Mouse (Mus musculus): ENCODE results near the gene Ppip5k2.

Gene Ppip5k2

GRCm38 (mm10) chr1:97754392-97754791 lies 15.8 kb downstream of the Ppip5k2 start:
- DNase-seq (ENCODE audit: low read depth, low spot score) = no peak

DNA sequence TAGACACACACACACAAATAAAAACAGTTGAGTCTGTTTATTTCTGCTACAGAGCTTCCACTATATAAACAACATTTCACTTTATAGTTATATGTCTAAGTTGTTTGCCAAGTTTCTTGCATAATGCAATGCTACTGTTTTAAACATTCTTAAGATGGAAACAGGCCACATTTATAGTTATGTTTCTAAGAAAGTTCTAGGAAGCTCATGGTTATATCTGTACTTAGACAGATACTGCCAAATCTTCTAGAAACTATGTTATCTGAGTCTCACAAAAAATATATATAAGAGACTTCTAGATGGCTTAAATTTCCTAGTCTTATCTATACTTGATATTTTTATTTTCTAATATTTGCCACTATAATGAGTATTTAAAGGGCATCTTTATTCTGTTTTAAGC lies 17.0 kb downstream of the Ppip5k2 start:
- no peak for DNase-seq (ENCODE audit: low read depth, low spot score)

DNA sequence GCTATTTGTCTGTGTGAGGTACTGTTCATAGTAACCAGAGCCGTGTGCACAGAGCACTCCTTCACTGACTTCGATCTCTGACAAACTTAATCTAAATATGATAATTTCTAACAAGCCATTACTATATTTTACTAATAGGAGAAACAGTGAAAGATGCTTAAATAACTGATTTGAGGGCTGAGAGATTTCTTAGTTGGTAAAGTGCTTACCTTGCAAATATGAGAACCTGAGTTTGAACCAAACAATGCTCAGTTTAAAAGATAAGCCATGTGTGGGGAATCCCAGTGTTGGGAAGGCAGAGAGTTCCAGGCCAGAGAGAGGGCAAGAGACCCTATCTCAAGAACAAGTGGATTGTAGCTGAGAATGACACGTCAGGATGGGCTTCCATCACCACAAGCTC lies 22.0 kb downstream of the Ppip5k2 start:
- no peak for DNase-seq (ENCODE audit: low read depth, low spot score)

DNA sequence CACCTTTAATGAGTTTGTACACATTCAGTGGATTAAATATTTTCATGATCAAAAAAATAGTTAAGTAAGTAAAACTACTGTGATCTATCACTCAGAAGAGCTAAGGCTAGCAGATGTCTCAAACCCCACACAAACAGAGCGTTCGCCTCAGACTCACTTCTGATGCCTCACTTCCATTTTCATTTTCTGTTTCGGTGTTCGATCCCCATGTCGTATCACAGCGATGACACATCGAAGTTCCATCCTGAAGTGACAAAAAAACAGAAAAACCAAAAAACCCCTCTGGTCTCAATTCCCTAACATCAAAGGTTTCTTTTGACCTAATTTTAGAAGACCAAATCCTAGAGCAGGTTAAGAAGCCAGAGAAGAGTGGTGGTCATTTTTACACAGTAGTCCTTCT lies 23.9 kb downstream of the Ppip5k2 start:
- no peak for DNase-seq (ENCODE audit: low read depth, low spot score)

GRCm38 (mm10) chr1:97745712-97746111 lies 24.5 kb downstream of the Ppip5k2 start:
- no peak for DNase-seq (ENCODE audit: low read depth, low spot score)

- DNase-seq (ENCODE audit: low read depth, low spot score) = no peak
Measured at GRCm38 (mm10) chr1:97743063-97743462, 27.1 kb downstream of the Ppip5k2 start.

- DNase-seq (ENCODE audit: low read depth, low spot score) = no peak
Measured at GRCm38 (mm10) chr1:97729339-97729738, 40.9 kb downstream of the Ppip5k2 start.

- DNase-seq (ENCODE audit: low read depth, low spot score) = no peak
Measured at GRCm38 (mm10) chr1:97726730-97727129, 43.5 kb downstream of the Ppip5k2 start.

GRCm38 (mm10) chr1:97718440-97718839 lies 51.8 kb downstream of the Ppip5k2 start:
- DNase-seq (ENCODE audit: low read depth, low spot score) = no peak

- DNase-seq (ENCODE audit: low read depth, low spot score) = no peak
Measured at GRCm38 (mm10) chr1:97714334-97714868, 55.8 kb downstream of the Ppip5k2 start.

DNA sequence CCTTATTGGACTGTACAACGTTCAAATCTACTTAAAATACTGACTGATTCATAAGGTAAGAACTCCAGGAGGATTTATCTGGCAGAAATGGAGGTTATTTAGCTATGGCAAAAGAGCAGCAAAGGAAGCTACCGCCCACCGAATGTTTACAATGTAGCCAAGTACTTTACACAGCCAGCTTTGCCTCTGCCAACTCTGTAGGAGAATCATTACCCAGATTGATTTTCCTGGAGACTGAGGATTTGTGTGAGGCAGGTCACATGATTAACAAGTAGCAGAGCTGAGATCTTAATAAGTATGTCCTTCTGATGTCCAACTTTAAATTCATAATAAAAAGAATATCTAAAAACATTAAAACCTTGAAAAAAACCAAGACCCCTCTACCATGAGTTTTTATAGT lies 59.7 kb downstream of the Ppip5k2 start:
- DNase-seq (ENCODE audit: low read depth, low spot score) = no peak

- no peak for DNase-seq (ENCODE audit: low read depth, low spot score)
Measured at GRCm38 (mm10) chr1:97705389-97705788, 64.8 kb downstream of the Ppip5k2 start.

- DNase-seq (ENCODE audit: low read depth, low spot score) = no peak
Measured at GRCm38 (mm10) chr1:97704646-97705045, 65.6 kb downstream of the Ppip5k2 start.

GRCm38 (mm10) chr1:97698956-97699570 lies 71.1 kb downstream of the Ppip5k2 start:
- peak; percentile 11 for DNase-seq (ENCODE audit: low read depth, low spot score)

DNA sequence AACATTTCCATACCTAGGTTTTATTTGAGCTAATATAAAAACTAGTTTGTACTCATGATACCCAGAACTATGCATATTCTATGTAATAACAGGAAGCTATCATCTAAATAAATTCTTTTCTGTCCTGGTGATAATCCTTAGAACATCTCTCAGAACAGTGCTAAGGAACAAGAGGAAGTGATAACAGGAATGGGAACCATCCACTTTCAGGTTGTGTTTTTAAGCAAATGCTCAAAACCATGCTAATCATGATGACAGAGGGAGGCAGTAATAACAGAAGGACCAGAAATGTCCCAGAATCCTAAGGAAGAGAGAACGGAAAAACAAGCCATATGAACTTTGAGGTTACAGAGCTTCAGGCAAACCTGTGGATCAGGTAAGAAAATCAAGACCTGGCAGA lies 72.9 kb downstream of the Ppip5k2 start:
- no peak for DNase-seq (ENCODE audit: low read depth, low spot score)

DNA sequence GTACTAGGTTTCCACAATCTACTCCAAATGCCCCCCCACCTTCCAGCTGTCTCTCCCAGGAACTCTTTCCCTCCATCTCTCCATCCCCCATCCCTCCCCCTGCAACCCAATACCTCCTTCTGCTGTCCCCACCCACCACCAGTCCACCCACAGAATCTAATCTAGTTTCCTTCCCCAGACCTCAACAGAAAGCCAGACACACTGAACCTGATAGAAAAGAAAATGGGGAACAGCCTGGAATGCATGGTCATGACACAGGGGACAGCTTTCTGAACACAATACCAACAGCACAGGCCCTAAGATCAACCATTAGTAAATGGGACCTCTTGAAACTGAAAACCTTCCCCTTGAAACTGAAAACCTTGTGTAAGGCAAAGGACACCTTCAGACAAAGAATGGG lies 76.4 kb downstream of the Ppip5k2 start:
- DNase-seq (ENCODE audit: low read depth, low spot score) = no peak

GRCm38 (mm10) chr1:97688756-97689155 lies 81.5 kb downstream of the Ppip5k2 start:
- peak; percentile 30 for DNase-seq (ENCODE audit: low read depth, low spot score)

DNA sequence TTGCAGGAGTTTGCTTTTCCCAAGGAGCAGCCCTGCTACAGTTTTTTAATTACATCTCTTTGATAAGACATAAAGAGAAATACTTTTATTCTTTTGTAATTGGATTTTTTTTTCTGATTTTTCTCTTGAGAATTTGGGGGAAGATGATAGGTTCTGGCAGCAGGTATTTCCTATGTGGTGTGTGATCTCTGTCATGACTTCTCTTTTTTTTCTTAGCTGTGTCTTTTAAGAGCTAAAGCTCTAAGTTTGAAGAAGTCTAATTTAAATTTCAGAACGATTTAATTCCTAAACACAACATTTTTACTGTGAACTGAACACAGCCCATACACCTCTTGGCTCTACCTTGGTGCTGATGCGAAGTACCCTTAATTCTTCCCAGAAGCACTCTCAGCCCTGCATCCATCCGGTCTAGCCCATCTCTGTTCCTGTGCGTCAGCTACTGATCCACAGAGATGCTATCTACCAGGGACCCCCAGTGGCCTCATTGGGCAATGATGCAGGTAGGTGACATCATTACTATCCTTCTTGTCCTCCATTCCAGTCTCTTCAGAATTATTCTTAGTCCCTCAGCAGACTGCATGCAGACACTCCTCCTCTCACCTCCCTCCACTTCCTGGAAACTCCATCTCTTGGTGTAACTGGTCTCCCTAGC lies 93.6 kb downstream of the Ppip5k2 start:
- no peak for DNase-seq (ENCODE audit: low read depth, low spot score)

GRCm38 (mm10) chr1:97676115-97676514 lies 94.1 kb downstream of the Ppip5k2 start:
- DNase-seq (ENCODE audit: low read depth, low spot score) = no peak

- no peak for DNase-seq (ENCODE audit: low read depth, low spot score)
Measured at GRCm38 (mm10) chr1:97672849-97673248, 97.4 kb downstream of the Ppip5k2 start.

- no peak for DNase-seq (ENCODE audit: low read depth, low spot score)
Measured at GRCm38 (mm10) chr1:97667288-97667687, 102.9 kb downstream of the Ppip5k2 start.

GRCm38 (mm10) chr1:97662324-97662723 lies 107.9 kb downstream of the Ppip5k2 start:
- no peak for DNase-seq (ENCODE audit: low read depth, low spot score)
